Comparison of ENCODE assay signal across 7 mouse cellular contexts in the genomic region with DNA sequence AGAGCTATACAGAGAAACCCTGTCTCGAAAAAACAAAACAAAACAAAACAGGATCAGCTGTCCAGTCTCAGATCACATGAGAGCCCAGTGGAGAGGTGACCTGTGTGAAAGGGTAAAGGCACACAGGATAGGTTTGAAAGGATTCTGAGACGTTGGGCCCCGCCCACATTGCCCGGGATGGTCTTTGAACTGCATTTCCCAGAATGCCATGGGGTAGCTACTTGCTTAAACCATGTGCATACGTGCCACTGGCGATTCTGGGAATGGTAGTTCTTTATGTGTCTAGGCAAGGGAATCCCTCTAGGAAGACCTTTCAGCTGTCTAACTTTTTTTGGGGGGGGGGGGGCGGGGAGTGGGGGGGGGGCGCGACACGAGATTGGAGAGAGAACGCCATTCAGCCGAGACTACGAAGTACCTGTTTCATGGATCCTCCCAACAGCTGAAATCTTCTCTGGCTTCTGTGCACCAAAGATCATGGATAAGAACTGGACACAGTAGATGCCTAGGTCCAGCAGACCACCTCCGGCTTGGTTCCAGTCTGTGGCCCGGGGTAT. TPM values are rescaled to one million over a fixed set of nuclear protein-coding genes. Genes with fewer than 3 reads are reported as not detected.
A peak's percentile ranks its signal among the peaks of the same experiment; 100 is the strongest.
DNase-seq lines count a peak whose midpoint lies in the region; ATAC-seq lines count a peak whose summit lies in the region.

A gene (plus strand): TSS at position 504 of the 554 bp plus-strand sequence.

- H3K4me1 ChIP-seq in hindbrain, embryonic 14.5 days (replicated peaks; ENCODE audit: control insufficient read depth, insufficient read depth, low read length) = no peaks in the 10 kb centered on the region

- 50% methylated on average over 15 of the region's 15 CpGs for WGBS in hindbrain, embryonic 14.5 days

- no peaks in the 10 kb centered on the region for H3K27me3 ChIP-seq in hindbrain, embryonic 14.5 days (ENCODE audit: control insufficient read depth, insufficient read depth, low read length)

- no peak within 1 kb of the TSS for H3K27ac ChIP-seq in hindbrain, embryonic 14.5 days

- no peak within 1 kb of the TSS for H3K4me3 ChIP-seq in hindbrain, embryonic 14.5 days (replicated peaks; ENCODE audit: low read length)

- H3K9me3 ChIP-seq in hindbrain, embryonic 14.5 days (ENCODE audit: control insufficient read depth, low read length) = no peaks in the 10 kb centered on the region

- H3K9ac ChIP-seq in hindbrain, embryonic 14.5 days = no peak within 1 kb of the TSS

- ATAC-seq in erythroid progenitor cell, adult 5-6 weeks (replicated peaks; ENCODE audit: low FRiP score, poor library complexity, severe bottlenecking) = peak; percentile 90
- ATAC-seq in hindbrain, embryonic 14.5 days (ENCODE audit: low FRiP score) = peak; percentile 80

- intact Hi-C loops in left cerebral cortex, postnatal 10 days (cut with DNase I) = no loop called here

- no peak within 1 kb of the TSS for H3K4me2 ChIP-seq in hindbrain, embryonic 14.5 days (replicated peaks)

- no peaks in the 10 kb centered on the region for H3K36me3 ChIP-seq in hindbrain, embryonic 14.5 days (replicated peaks; ENCODE audit: control insufficient read depth, insufficient read depth)

- peak; percentile 67 for DNase-seq in CD4-positive helper T cell, adult 2 months (ENCODE audit: low read depth, low spot score)
- DNase-seq in MN1 (ENCODE audit: low spot score) = peak; percentile 69
- peak; percentile 67 for DNase-seq in hindbrain, embryonic 14.5 days (ENCODE audit: low spot score)
- DNase-seq in left cerebral cortex, postnatal 10 days (ENCODE audit: extremely low spot score in 1 of 2, low spot score in 2 of 2) = peak; percentile 69 to 76
- peak; percentile 63 to 77 for DNase-seq in lung, postnatal 4 days
- peak; percentile 53 for DNase-seq in right cerebral cortex, postnatal 14 days

RNA-seq across cellular contexts. Expression of the gene that starts here (rescaled TPM):
- 0.84 TPM in 1 of 2 replicates, not detected in the other for total RNA-seq in erythroid progenitor cell, adult 5-6 weeks (2015; ENCODE audit: low replicate concordance)
- not detected in 2 replicates for total RNA-seq in erythroid progenitor cell, adult 5-6 weeks (2017; ENCODE audit: low replicate concordance)
- polyA plus RNA-seq in hindbrain, embryonic 14.5 days (2014; fragmentation: Nextera tagmentation; extraction: Ambion mirVana) = 0.13 and 0.35 TPM in 2 replicates
- total RNA-seq in left cerebral cortex, postnatal 10 days (2021) = not detected

Comparison
In these comparisons a context has a peak if more than half of its experiments do, and no peak if none do; other contexts are left out.
1. Peak in ATAC-seq in erythroid progenitor cell, adult 5-6 weeks; RNA of the gene not detected or under 1 TPM.
2. Peak in DNase-seq and ATAC-seq in hindbrain, embryonic 14.5 days; RNA of the gene not detected or under 1 TPM.
3. Peak in DNase-seq in left cerebral cortex, postnatal 10 days; RNA of the gene not detected or under 1 TPM.